Mouse (Mus musculus) induced T-regulatory cell, adult 2 months (primary cell): ENCODE measurements around the gene Crlf3.
"Not testable (repeated sequence)": the region's sequence is repeated elsewhere in the genome, so short reads cannot be mapped to it uniquely, and the experiment has no call there.

ENCODE experiments used
- DNase-seq: peaks from one replicate; pipeline ENCODE4 v3.0.0-alpha.2; 2012; ENCODE audit warnings: low read depth

Crlf3 gene

GRCm38 (mm10) chr11:80066373-80066772, 14.4 kb downstream of the Crlf3 start:
- DNase-seq = peak; percentile 40

DNA sequence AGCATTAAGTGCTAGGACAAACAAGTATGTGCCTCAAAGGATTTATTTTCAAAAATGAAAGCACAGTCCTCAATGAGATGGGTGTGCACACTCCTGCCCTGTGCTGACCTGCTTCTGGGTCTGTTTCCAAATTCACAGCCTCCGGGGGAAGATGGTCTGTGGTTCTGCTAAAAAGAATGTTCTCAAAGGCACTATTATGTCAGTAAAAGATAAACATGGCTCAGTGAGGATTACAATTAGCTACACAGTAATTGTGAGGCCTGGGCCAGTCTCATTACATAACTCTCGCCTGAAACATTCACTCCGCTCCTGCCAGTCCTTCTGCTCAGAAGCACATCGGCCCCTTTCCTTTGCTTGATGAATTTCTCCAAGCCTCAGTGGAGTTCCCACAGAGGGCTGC, 18.6 kb downstream of the Crlf3 start:
- DNase-seq = no peak

- DNase-seq = no peak
These were observed 24.6 kb downstream of the Crlf3 start for GRCm38 (mm10) chr11:80056141-80056540.

DNA sequence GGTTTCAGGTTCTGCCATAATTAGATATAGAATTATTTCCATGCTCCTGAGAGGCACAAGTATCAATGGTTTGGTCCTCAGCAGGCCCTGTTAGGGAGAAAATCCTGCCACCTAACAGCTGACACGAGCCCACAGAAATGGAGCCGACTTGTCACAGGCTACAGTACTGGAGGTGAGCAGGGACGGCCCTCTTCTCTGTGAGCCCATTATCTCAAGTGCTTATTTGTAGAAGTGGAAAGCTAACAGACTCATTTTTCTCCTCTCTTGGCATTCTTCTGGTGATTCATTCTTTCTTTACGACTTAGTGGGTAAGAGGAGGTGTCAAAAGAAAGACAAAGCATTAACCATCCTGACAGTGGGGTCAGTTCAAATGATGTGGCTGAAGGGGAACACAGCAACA, 26.1 kb downstream of the Crlf3 start:
- DNase-seq = no peak

DNA sequence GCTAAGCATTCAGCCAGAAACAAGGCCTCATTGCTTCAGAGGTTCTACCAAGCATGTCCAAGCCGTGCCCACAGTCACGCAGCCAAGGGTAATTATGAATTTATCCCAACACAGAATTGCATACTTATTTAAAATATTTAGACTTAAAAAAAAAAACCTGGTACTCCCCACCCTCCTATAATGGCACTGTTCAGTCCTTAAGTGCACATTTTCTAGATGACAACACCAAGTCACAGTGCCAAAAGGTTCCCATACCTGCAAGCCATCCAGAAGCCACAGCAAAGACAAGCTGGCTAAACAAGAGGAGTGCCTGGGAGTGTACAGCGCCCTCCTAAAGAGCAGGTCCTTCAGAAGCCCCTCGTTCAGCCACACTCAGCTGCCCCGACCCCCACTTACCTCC, 27.6 kb downstream of the Crlf3 start:
- no peak for DNase-seq

DNA sequence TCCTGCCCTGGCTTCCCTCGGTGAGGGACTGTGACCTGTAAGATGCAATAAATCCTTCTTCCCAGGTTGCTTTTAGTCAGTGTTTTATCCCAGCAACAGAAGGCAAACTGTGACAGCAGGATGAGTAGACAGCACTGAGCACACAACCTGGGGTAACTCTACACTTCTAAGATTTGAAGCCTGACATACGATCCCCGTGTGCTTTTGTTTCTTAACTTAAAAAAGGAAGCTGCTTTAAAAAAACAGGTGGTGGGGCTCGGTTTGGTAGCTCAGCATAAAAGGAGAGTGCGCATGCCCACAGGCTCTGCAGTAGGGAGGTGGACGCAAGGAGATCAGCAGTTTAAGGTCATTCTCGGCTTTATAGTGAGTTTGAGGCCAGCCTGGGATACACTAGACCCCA, 28.3 kb downstream of the Crlf3 start:
- no peak for DNase-seq

DNA sequence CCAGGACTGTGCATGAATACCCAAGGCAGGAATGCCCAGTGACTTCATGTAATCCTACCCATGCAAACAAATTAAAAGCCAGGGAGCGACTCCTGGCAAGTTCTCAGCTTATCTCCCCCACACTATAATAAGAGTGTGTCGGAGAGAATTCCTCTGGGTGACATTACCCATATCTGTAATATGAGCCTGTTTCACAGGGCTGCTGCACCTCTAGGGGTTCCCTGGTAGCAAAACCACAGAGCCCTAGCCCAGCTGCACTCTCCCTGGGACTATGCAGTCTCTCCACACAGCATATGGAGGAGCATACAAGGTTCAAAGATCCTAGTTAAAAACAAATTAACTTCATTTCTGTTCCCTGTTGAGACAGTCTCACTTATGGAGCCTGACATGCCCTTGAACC, 30.7 kb downstream of the Crlf3 start:
- DNase-seq = no peak

- no peak for DNase-seq
These were observed 33.9 kb downstream of the Crlf3 start for GRCm38 (mm10) chr11:80046856-80047255.

- DNase-seq = peak; percentile 80
These were observed 37.4 kb downstream of the Crlf3 start for GRCm38 (mm10) chr11:80043419-80043817.

DNA sequence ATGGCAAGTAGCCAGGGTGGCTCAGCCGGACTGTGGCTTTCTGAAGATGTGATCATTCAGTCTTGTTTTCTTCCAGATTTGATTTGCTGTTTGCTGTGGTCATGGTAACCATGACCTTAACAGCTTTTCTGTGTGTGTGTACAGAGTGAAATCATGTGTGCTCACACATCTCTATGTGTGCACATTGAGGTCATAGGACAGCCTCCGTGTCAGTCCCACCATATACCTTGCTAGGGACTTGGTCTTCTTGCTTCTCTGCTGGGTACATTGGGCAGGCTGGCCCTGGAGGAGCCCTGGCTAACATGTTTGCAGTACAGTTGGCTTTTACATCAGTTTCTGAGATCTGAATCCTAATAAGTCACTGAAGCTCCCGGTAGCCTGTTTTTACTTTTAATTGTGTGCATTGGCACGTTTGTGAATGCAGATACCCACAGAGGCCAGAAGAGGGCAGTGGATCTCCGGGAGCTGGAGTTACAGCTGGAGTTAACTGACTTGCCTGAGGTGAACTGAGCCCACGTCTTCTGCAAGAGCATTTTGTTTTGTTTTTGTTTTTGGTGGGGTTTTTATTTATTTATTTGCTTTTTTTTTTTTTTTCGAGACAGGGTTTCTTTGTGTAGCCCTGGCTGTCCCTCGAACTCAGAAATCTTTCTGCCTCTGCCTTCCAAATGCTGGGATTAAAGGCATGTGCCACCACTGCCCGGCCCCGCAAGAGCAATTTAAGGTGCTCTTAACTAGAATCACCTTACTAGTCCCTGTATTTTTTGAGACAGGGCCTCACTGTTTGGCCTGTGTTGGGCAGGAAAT, 38.0 kb downstream of the Crlf3 start:
- peak; percentile 82 for DNase-seq

- DNase-seq = no peak
These were observed 43.3 kb downstream of the Crlf3 start for GRCm38 (mm10) chr11:80037495-80037894.

DNA sequence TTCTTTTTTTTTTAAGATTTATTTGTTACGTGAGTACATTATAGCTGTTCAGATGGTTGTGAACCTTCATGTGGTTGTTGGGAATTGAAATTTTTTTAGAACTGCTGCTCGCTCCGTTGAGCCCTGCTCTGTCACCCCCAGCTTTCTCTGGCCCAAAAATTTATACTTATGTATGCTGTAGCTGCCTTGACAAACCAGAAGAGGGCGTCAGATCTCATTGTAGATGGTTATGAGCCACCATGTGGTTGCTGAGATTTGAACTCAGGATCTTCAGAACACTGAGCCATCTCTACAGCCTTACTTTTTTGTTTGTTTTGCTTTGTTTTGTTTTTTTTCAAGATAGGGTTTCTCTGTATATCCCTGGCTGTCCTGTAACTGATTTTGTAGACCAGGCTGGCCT, 59.5 kb downstream of the Crlf3 start:
- peak; percentile 29 for DNase-seq

DNA sequence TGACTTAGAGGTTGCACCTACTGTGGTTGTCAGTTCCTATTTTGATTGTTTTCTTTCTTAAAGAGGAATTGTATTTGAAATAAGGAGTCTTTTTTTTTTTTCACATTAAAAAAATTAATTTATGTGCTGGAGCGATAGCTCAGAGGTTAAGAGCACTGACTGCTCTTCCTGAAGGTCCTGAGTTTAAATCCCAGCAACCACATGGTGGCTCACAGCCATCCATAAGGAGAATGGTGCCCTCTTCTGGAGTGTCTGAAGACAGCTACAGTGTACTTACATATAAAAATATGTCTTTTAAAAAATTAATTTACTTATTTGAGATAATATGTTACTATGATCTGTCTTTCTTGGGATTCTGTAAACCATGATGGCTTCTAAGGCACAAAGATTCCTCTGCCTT, 61.0 kb downstream of the Crlf3 start:
- DNase-seq = no peak

- not testable (repeated sequence) for DNase-seq
These were observed 64.3 kb downstream of the Crlf3 start for GRCm38 (mm10) chr11:80016533-80016932.
